Mouse (Mus musculus) hindbrain, embryonic 11.5 days (tissue): ENCODE measurements around the gene Spr. TPM values are rescaled to one million over a fixed set of nuclear protein-coding genes. Genes with fewer than 3 reads are reported as not detected.
A peak's percentile ranks its signal among the peaks of the same experiment; 100 is the strongest.
"Not testable (repeated sequence)": the region's sequence is repeated elsewhere in the genome, so short reads cannot be mapped to it uniquely, and the experiment has no call there.

Experiments
- ATAC-seq: fragments of 200-750 bp; cut with Nextera tagmentation; 2 replicates; pipeline ENCODE4 v1.8.0; 2017; ENCODE audit warnings: mild to moderate bottlenecking, moderate TSS enrichment, moderate library complexity; ENCODE audit not compliant: low FRiP score
- DNase-seq: peaks from one replicate; pipeline ENCODE4 v3.0.0-alpha.2; 2015; ENCODE audit warnings: low spot score
- H3K27ac ChIP-seq: fragments of 300-500 bp; sonication (generic); 2 replicates; pipeline ENCODE4 v1.5.1; 2014; ENCODE audit warnings: mild to moderate bottlenecking, low read depth, low read length
- H3K27me3 ChIP-seq: fragments of 300-500 bp; sonication (generic); 2 replicates; pipeline ENCODE4 v1.6.1; 2014; ENCODE audit warnings: mild to moderate bottlenecking, low read length, moderate library complexity, mixed read lengths; ENCODE audit not compliant: control insufficient read depth, insufficient read depth
- H3K36me3 ChIP-seq: fragments of 300-500 bp; sonication (generic); 2 replicates; pipeline ENCODE4 v1.6.1; 2014; ENCODE audit warnings: mild to moderate bottlenecking, low read length, moderate library complexity, mixed read lengths; ENCODE audit not compliant: control insufficient read depth, insufficient read depth
- H3K4me1 ChIP-seq: fragments of 300-500 bp; sonication (generic); replicated peaks from 2 replicates; pipeline ENCODE4 v1.6.1; 2014; ENCODE audit warnings: low read length, mixed read lengths; ENCODE audit not compliant: control insufficient read depth, insufficient read depth
- H3K4me2 ChIP-seq: fragments of 300-500 bp; sonication (generic); replicated peaks from 2 replicates; pipeline ENCODE4 v1.6.1; 2014; ENCODE audit warnings: mild to moderate bottlenecking, low read depth, low read length
- H3K4me3 ChIP-seq: fragments of 300-500 bp; sonication (generic); 2 replicates; pipeline ENCODE4 v1.5.1; 2014; ENCODE audit warnings: low read depth, low read length
- H3K9ac ChIP-seq: fragments of 300-500 bp; sonication (generic); 2 replicates; pipeline ENCODE4 v1.6.1; 2014; ENCODE audit warnings: low read depth, low read length
- H3K9me3 ChIP-seq: fragments of 300-500 bp; sonication (generic); 2 replicates; pipeline ENCODE4 v1.6.1; 2016; ENCODE audit warnings: low read length; ENCODE audit not compliant: control insufficient read depth
- WGBS: fragments of 180-500 bp; shearing (Covaris S2); extraction: QIAGEN DNeasy Blood & Tissue Kit; methylation state at CpG from one replicate; pipeline ENCODE4 v1.1.7; 2014; 5-methylcytosine and 5-hydroxymethylcytosine counted together
- polyA plus RNA-seq: library from polyadenylated mRNA; unstranded; fragments of >200 nt; fragmentation: Nextera tagmentation; extraction: Ambion mirVana; gene quantifications from 2 replicates; pipeline ENCODE4 v1.2.1, GENCODE M21; 2014

Spr gene
- polyA plus RNA-seq, 1 experiment from 2014 or later = 52.0 TPM

- not testable (repeated sequence) for H3K27ac ChIP-seq, H3K27me3 ChIP-seq, ATAC-seq, H3K4me1 ChIP-seq, H3K4me2 ChIP-seq, H3K36me3 ChIP-seq, H3K9me3 ChIP-seq, H3K4me3 ChIP-seq, H3K9ac ChIP-seq
- WGBS = 6% methylated on average over 6 of the region's 7 CpGs
- peak; percentile 69 for DNase-seq
Measured at GRCm38 (mm10) chr6:85141013-85141412, 3.4 kb upstream of the Spr start.

GRCm38 (mm10) chr6:85139534-85139933 is 2.0 kb upstream of the Spr start:
- H3K4me3 ChIP-seq = no peak overlapping the region
- DNase-seq (no peak), ATAC-seq (no peak)
- no peaks in the 10 kb centered on the region for H3K9me3 ChIP-seq
- no peaks in the 10 kb centered on the region for H3K4me1 ChIP-seq
- H3K27me3 ChIP-seq = no peaks in the 10 kb centered on the region
- H3K9ac ChIP-seq = no peak overlapping the region
- 97% methylated on average over 2 of the region's 2 CpGs for WGBS
- H3K27ac ChIP-seq = no peak overlapping the region
- H3K4me2 ChIP-seq = no peak overlapping the region
- no peaks in the 10 kb centered on the region for H3K36me3 ChIP-seq

GRCm38 (mm10) chr6:85136784-85137183 is 782 bp downstream of the Spr start:
- not testable (repeated sequence) for H3K9me3 ChIP-seq, H3K36me3 ChIP-seq, DNase-seq, H3K27me3 ChIP-seq, H3K27ac ChIP-seq, H3K9ac ChIP-seq, H3K4me1 ChIP-seq
- H3K4me3 ChIP-seq = peak overlapping the region; percentile 76
- 62% methylated on average over 7 of the region's 7 CpGs for WGBS
- peak overlapping the region; percentile 63; the same call in 1 of the 2 replicates for H3K4me2 ChIP-seq
- ATAC-seq = 0 out of 2 replicates have a peak, but pooled peaks have one; percentile 23

GRCm38 (mm10) chr6:85132794-85133193 is 4.8 kb downstream of the Spr start:
- ATAC-seq, H3K9ac ChIP-seq, H3K27ac ChIP-seq, H3K36me3 ChIP-seq, H3K4me1 ChIP-seq, H3K4me3 ChIP-seq, H3K4me2 ChIP-seq, H3K9me3 ChIP-seq, H3K27me3 ChIP-seq: not testable (repeated sequence)
- DNase-seq = peak; percentile 33
- 37% methylated on average over 3 of the region's 3 CpGs for WGBS

DNA sequence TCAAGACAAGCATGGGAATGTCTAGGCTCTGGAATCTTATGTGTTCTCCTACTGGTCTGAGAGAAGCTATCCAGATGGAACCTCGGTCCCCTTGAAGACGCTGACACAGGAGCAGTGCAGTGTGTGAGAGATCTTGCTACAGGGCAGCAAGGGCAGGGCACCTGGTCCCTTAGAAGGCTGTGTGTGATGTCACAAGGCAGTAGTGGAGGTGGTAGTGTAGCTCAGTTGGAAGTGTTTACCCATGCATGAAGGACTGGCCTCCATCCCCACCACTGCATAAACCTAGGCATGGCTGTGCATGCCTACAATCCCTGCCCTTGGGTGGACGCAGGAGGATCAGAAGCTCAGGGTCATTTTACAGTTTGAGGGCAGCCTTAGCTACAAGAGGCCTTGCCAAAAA is 5.3 kb downstream of the Spr start:
- H3K9me3 ChIP-seq, ATAC-seq: not testable (repeated sequence)
- 93% methylated on average over 3 of the region's 3 CpGs for WGBS

DNA sequence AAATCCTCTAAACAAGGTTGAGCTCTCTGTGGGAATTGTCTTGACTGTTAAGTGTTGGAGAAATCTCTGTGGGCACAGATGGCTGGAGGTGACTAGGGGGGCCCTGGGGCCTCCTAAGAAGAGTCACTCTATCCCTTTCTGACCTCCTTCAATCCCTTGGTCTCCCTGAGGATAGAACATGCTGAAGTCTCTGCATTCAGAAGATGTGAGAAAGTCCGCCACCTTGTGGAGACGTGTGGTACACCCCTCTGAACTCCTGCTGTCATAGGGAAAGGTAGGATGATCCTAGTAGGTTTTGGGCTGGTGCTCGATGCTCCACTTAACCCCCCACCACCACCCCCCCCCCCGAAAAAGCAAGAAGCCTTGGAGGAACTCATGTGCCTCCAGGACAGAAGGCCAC is 5.9 kb downstream of the Spr start:
- ATAC-seq (peak; percentile 25; the same call in 1 of the 2 replicates), DNase-seq (peak; percentile 87)
- Histone ChIP-seq H3K9ac (no peak overlapping the region), H3K27me3 (peaks cover 3% of the 10 kb centered on the region), H3K36me3 (no peaks in the 10 kb centered on the region), H3K4me2 (no peak overlapping the region), H3K4me1 (no peaks in the 10 kb centered on the region), H3K9me3 (no peaks in the 10 kb centered on the region), H3K4me3 (no peak overlapping the region), H3K27ac (no peak overlapping the region)
- WGBS = 4% methylated on average over 4 of the region's 4 CpGs

More for the DNA sequence above, 5.3 kb downstream of the Spr start:
- H3K9ac ChIP-seq, H3K27me3 ChIP-seq, H3K36me3 ChIP-seq, H3K4me1 ChIP-seq, H3K27ac ChIP-seq, H3K4me3 ChIP-seq, DNase-seq, H3K4me2 ChIP-seq: not testable (repeated sequence)

DNA sequence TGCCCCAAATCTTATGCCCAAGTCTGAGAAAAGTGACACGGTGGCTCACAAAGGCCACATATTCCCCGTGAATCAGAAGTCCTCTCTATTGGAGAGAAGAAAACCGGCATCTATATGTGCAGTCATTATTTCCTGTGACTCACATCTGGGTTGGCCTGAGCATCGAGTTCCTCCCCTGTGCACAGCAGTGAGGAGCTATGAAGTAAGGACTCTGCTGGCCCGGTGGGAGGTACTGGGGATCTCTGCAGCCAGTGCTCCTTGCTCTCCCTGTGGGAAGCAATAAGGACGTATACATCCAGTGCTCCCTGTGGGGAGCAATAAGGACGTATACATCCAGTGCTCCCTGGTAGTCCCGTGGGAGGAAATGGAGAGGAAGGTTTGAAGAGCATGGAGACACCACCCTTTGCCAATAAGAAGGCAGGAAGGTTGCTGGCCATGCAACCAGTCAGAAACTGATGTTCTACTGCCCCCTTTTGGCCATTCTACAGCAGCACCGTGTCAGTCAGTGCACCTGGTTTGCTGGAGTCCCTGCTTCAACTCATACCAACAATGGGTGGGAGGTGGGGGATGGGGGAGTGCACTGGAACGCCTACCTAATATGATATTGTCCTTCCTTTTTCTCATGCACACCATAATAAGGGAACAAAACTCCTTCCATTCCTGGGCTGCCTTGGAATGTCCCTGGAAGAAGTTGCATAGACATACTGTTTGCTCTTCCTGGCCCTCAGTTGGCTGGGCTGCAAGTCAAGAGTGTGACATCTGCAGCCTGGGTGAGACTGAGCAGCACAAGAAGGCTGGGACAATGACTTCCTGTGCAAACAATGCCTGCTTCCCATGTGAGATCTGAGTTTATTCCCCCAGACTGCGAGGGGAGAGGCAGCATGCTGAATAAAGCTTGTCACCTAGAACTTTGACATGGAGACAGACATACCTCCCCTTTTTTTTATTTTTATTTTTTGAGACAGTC is 19.7 kb downstream of the Spr start:
- 36% methylated on average over 8 of the region's 11 CpGs for WGBS
- H3K9me3 ChIP-seq, H3K36me3 ChIP-seq, H3K4me3 ChIP-seq, H3K4me1 ChIP-seq, H3K27ac ChIP-seq, ATAC-seq, H3K4me2 ChIP-seq, H3K27me3 ChIP-seq, H3K9ac ChIP-seq: not testable (repeated sequence)
- DNase-seq = peak; percentile 78

DNA sequence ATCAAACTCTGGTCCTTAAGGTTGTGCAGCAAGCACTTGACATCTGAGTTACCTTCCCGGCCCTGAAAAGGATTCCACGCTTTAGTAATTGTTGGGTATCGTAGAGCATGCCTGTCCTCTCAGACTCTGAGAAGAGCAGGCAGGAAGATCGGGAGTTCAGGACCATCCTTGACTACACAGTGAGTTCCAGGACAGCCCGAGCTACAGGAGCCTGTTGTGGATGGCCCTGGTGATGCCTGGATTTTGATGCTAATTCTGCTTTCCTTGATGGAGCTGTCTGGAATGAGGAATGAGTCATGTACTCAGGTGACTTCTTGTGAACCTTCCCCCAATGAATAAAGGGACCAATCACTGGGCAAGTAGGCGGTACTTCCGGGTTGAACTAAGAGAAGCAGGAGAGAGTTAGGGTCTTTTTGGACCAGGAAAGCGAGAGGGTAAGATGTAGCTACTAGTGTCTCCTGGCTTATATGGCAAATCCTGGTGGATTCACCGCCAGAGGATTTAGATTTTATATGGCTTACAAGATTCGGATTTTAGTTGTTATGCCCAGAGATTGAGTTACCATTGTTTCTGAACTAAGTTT is 32.4 kb downstream of the Spr start:
- Histone ChIP-seq H3K9ac (no peak overlapping the region), H3K9me3 (no peaks in the 10 kb centered on the region), H3K36me3 (no peaks in the 10 kb centered on the region), H3K27me3 (no peaks in the 10 kb centered on the region), H3K27ac (no peak overlapping the region), H3K4me3 (no peak overlapping the region), H3K4me1 (no peaks in the 10 kb centered on the region), H3K4me2 (no peak overlapping the region)
- ATAC-seq (no peak), DNase-seq (no peak)
- WGBS = 87% methylated on average over 10 of the region's 10 CpGs

DNA sequence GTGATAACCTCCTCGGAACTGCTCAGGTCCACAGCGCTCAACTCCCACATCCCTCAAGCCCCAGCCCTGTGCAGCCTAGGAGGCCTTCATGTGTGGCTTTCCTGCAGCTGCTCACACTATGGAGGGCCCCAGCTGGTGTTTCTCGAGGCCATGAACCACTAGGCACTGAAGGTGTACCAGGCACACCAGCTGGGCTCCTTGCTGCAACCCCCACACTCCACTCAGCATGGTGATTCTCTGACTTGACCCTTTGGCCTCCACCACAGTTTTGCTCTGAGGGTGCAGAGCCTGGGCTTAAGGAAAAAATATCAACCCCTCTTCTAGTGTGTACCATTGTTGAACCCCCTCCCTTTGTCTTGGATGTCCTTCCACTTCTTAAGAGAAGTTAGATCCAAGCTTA is 34.2 kb downstream of the Spr start:
- H3K4me3 ChIP-seq = no peak overlapping the region
- H3K27ac ChIP-seq = no peak overlapping the region
- no peak overlapping the region for H3K9ac ChIP-seq
- no peaks in the 10 kb centered on the region for H3K4me1 ChIP-seq
- ATAC-seq (no peak), DNase-seq (no peak)
- H3K4me2 ChIP-seq = no peak overlapping the region
- no peaks in the 10 kb centered on the region for H3K9me3 ChIP-seq
- WGBS = 88% methylated on average over 3 of the region's 3 CpGs
- H3K36me3 ChIP-seq = no peaks in the 10 kb centered on the region
- no peaks in the 10 kb centered on the region for H3K27me3 ChIP-seq
